Mouse (Mus musculus): Measurements from ENCODE around the gene Cidec.

Cidec gene

GRCm38 (mm10) chr6:113444207-113444965 is 8.8 kb upstream of the Cidec start:
- WGBS = 69% methylated on average over 8 of the region's 8 CpGs

GRCm38 (mm10) chr6:113443091-113443490 is 7.5 kb upstream of the Cidec start:
- WGBS = 42% methylated on average over 12 of the region's 12 CpGs

- WGBS = under 1% methylated on average over 45 of the region's 45 CpGs
Measured at GRCm38 (mm10) chr6:113442442-113443090, 7.0 kb upstream of the Cidec start, which contains the start of gene Jagn1. TSS of gene Jagn1 (plus strand) at chr6:113442569.

GRCm38 (mm10) chr6:113442087-113442441 is 6.5 kb upstream of the Cidec start:
- 35% methylated on average over 9 of the region's 9 CpGs for WGBS

- 51% methylated on average over 7 of the region's 7 CpGs for WGBS
Measured at GRCm38 (mm10) chr6:113441147-113441680, 5.7 kb upstream of the Cidec start.

GRCm38 (mm10) chr6:113440686-113441085 is 5.1 kb upstream of the Cidec start:
- 88% methylated on average over 3 of the region's 3 CpGs for WGBS

GRCm38 (mm10) chr6:113438721-113439430 is 3.3 kb upstream of the Cidec start:
- WGBS = 71% methylated on average over 12 of the region's 12 CpGs

GRCm38 (mm10) chr6:113437135-113437534 is 1.6 kb upstream of the Cidec start:
- WGBS = 83% methylated on average over 12 of the region's 12 CpGs

- 75% methylated on average over 7 of the region's 7 CpGs for whole genome bisulfite sequencing
Measured at GRCm38 (mm10) chr6:113434691-113435090, 869 bp downstream of the Cidec start.

- WGBS = 61% methylated on average over 3 of the region's 3 CpGs
Measured at GRCm38 (mm10) chr6:113433661-113434060, 1.9 kb downstream of the Cidec start.

GRCm38 (mm10) chr6:113431801-113432200 is 3.8 kb downstream of the Cidec start:
- WGBS = 46% methylated on average over 3 of the region's 3 CpGs

- WGBS = 67% methylated on average over 3 of the region's 3 CpGs
Measured at GRCm38 (mm10) chr6:113430846-113431245, 4.7 kb downstream of the Cidec start.

GRCm38 (mm10) chr6:113429965-113430364 is 5.6 kb downstream of the Cidec start:
- 83% methylated on average over 3 of the region's 3 CpGs for WGBS

GRCm38 (mm10) chr6:113428006-113428405 is 7.6 kb downstream of the Cidec start:
- 97% methylated on average over 16 of the region's 16 CpGs for WGBS

- 61% methylated on average over 3 of the region's 3 CpGs for WGBS
Measured at GRCm38 (mm10) chr6:113427397-113427796, 8.2 kb downstream of the Cidec start.

- 90% methylated on average over 4 of the region's 4 CpGs for WGBS
Measured at GRCm38 (mm10) chr6:113426696-113427095, 8.9 kb downstream of the Cidec start.

GRCm38 (mm10) chr6:113424187-113424586 is 11.4 kb downstream of the Cidec start:
- 89% methylated on average over 7 of the region's 7 CpGs for WGBS

GRCm38 (mm10) chr6:113423000-113423399 is 12.6 kb downstream of the Cidec start:
- WGBS = 71% methylated on average over 4 of the region's 4 CpGs

- WGBS = under 1% methylated on average over 25 of the region's 25 CpGs
Measured at GRCm38 (mm10) chr6:113419199-113419587, 16.4 kb downstream of the Cidec start, which contains the start of gene Rpusd3. TSS of gene Rpusd3 (minus strand) at chr6:113419340.

- whole genome bisulfite sequencing = 6% methylated on average over 16 of the region's 16 CpGs
Measured at GRCm38 (mm10) chr6:113418441-113419198, 16.9 kb downstream of the Cidec start.

GRCm38 (mm10) chr6:113416416-113416815 is 19.1 kb downstream of the Cidec start:
- 62% methylated on average over 5 of the region's 5 CpGs for WGBS
